Mouse (Mus musculus) bone marrow, adult 2 months (tissue): Measurements from ENCODE around the gene Crtc3. TPM values are rescaled to one million over a fixed set of nuclear protein-coding genes. Genes with fewer than 3 reads are reported as not detected.

Source experiments
- H3K27ac ChIP-seq: fragments of 200-500 bp; 2 replicates; pipeline ENCODE4 v1.5.1; 2012; ENCODE audit warnings: low read depth, mild to moderate bottlenecking, control low read depth, inconsistent platforms, low read length; ENCODE audit not compliant: control insufficient read depth, poor library complexity, insufficient read depth
- H3K4me1 ChIP-seq: fragments of 200-500 bp; 2 replicates; pipeline ENCODE4 v1.6.1; 2011; ENCODE audit warnings: low read length; ENCODE audit not compliant: control insufficient read depth, insufficient read depth
- H3K4me3 ChIP-seq: fragments of 200-500 bp; replicated peaks from 2 replicates; pipeline ENCODE3; 2011; ENCODE audit warnings: mild to moderate bottlenecking, low read depth, low read length, control low read depth; ENCODE audit not compliant: control insufficient read depth
- CTCF ChIP-seq: fragments of 200-500 bp; IDR thresholded peaks from 2 replicates; pipeline ENCODE4 v1.5.1; 2011; ENCODE audit warnings: low read length, control low read depth; ENCODE audit not compliant: control insufficient read depth, insufficient read depth
- POLR2A ChIP-seq: fragments of 200-500 bp; IDR thresholded peaks from 2 replicates; pipeline ENCODE4 v1.6.1; 2011; ENCODE audit warnings: low read depth, mild to moderate bottlenecking, control low read depth, low read length, borderline replicate concordance; ENCODE audit not compliant: control insufficient read depth
- WGBS: fragments of 180-500 bp; shearing (Covaris S2); methylation state at CpG from one replicate; pipeline ENCODE4 v1.1.7; 2018; 5-methylcytosine and 5-hydroxymethylcytosine counted together
- polyA plus RNA-seq: library from polyadenylated mRNA; stranded (reverse); fragments of >200 nt; gene quantifications from 2 replicates; pipeline ENCODE4 v1.2.4, GENCODE M21; 2011; ENCODE audit warnings: low replicate concordance; ENCODE audit not compliant: missing spikeins, insufficient read depth, insufficient read length

Gene Crtc3
- polyA plus RNA-seq, 1 experiment: 5.7 TPM

DNA sequence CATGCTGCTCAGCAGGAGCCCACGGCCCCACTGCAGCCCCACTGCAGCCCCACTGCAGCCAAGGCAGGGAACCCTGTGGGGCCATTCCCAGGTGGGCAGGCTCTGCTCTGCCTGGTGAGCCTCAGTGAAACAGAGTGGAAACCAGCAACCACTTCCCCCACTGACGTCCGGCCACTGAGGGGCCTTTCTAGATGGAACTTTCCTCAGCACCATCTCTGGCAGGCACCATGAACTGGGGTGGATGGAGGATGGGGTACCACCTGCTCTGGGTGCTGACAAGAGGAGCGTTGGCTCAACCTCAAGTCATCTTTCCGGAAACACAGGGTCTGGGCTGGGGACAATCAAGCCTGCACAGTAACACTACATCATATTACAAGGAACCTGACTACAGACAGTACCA, 90.8 kb downstream of the Crtc3 start:
- TF ChIP-seq POLR2A: no peak
- no peak for TF ChIP-seq CTCF
- Histone ChIP-seq H3K4me3 (no peak overlapping the region), H3K4me1 (no peaks in the 10 kb centered on the region; the same call in 1 of the 2 replicates), H3K27ac (no peak overlapping the region)
- 55% methylated on average over 5 of the region's 5 CpGs for WGBS

DNA sequence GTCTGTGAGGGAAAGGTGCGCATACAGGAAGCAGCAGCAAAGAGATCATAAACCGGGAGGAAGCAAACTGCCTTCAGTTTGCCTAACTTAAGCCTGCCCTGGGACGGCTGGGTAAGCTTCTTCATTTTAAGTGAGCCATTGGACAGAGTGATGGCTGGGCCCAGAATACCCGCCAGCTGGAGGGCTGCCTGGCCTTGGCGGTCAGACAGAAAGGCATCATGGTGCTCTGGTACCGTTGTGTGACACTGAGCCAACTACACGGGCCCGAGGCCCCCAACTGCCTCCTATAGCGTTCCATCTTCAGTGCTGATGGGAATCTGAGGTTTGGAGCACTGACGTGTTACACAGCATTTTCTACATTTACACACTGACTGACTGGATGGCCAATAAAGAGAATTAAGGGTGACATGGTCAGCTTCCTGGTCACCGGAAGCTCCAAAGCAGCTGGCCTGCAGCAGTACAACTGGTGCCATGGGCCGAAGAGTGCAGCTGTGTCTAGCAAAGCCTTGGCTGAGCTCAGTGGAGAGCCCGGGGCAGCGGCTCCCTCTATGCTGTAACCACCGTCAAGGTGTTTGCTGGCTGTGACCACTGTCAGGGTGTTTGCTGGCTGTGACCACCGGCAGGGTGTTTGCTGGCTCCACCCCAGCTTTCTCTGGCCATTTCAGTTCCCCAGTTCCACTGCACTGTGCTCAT, 99.5 kb downstream of the Crtc3 start:
- TF ChIP-seq CTCF: no peak
- no peak for TF ChIP-seq POLR2A
- no peak overlapping the region for H3K4me3 ChIP-seq
- no peaks in the 10 kb centered on the region for H3K4me1 ChIP-seq
- H3K27ac ChIP-seq: no peak overlapping the region
- 89% methylated on average over 16 of the region's 16 CpGs for WGBS

- no peak for TF ChIP-seq POLR2A
- no peak for TF ChIP-seq CTCF
- Histone ChIP-seq H3K27ac (no peak overlapping the region), H3K4me3 (no peak overlapping the region), H3K4me1 (peaks cover 2% of the 10 kb centered on the region; the same call in 1 of the 2 replicates)
- 84% methylated on average over 10 of the region's 10 CpGs for WGBS
Observed at GRCm38 (mm10) chr7:80587684-80588083, 101.0 kb downstream of the Crtc3 start.

GRCm38 (mm10) chr7:80586681-80587660, 101.7 kb downstream of the Crtc3 start:
- H3K4me3 ChIP-seq: no peak overlapping the region
- TF ChIP-seq POLR2A: no peak
- TF ChIP-seq CTCF: no peak
- no peak overlapping the region for H3K27ac ChIP-seq
- WGBS: 78% methylated on average over 29 of the region's 29 CpGs
- H3K4me1 ChIP-seq: peaks cover 3% of the 10 kb centered on the region; the same call in 1 of the 2 replicates

GRCm38 (mm10) chr7:80586161-80586560, 102.5 kb downstream of the Crtc3 start:
- TF ChIP-seq POLR2A: no peak
- TF ChIP-seq CTCF: no peak
- Histone ChIP-seq H3K27ac (no peak overlapping the region), H3K4me1 (peaks cover 3% of the 10 kb centered on the region; the same call in 1 of the 2 replicates), H3K4me3 (no peak overlapping the region)
- 74% methylated on average over 4 of the region's 4 CpGs for WGBS

DNA sequence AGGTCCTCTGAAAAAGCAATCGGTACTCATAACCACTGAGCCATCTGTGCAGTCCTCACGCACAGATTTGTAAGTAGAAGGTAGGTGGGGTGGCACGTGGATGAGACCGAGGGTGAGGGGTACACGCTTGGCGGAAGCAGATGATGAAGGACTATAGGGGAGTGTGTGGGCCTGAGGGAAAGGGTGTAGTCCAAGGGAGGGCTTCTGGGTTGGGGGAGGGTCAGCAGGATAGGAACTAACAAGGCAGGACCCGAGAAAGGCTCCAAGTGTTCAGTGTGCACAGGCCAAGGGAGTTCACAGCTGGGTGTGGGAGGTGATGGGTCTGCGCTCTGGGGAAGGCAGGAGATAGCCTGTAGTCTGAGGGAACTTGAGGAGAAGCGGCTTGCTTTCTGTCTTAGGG, 103.3 kb downstream of the Crtc3 start:
- 85% methylated on average over 9 of the region's 9 CpGs for WGBS

DNA sequence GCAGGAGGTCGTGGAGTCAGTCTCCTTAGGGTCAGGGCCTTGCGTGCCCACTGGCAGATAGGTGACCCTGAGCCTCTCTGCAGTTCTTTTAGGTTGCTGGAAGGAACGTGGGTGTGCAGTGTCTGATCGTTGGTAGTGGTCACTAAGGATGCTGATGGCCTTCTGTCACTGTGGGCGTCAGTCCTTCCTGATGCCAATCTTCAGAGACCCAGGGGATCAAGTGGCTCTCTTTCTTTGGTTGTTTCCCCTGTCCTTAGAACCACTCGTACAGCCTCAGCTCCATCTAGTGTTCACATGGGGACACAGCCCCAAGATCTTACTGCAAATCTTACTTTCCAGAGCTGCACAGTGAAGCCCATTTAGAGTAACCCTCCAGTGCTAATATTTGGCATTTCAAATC, 104.7 kb downstream of the Crtc3 start:
- peaks cover 3% of the 10 kb centered on the region; the same call in 1 of the 2 replicates for H3K4me1 ChIP-seq

More for the DNA sequence above, 103.3 kb downstream of the Crtc3 start:
- Histone ChIP-seq H3K4me3 (no peak overlapping the region), H3K4me1 (peaks cover 3% of the 10 kb centered on the region; the same call in 1 of the 2 replicates), H3K27ac (no peak overlapping the region)
- TF ChIP-seq CTCF: no peak
- TF ChIP-seq POLR2A: no peak

More for the DNA sequence above, 104.7 kb downstream of the Crtc3 start:
- peak; percentile 64 for TF ChIP-seq CTCF
- no peak for TF ChIP-seq POLR2A
- no peak overlapping the region for H3K27ac ChIP-seq
- WGBS: 24% methylated on average over 6 of the region's 6 CpGs
- H3K4me3 ChIP-seq: no peak overlapping the region
